Mouse (Mus musculus): ENCODE measurements at regions not wholly inside any gene's neighbourhood (a gene's known extent, or its start where the extent isn't known, plus 50 kb on each side); places are given as distances from the start of the nearest gene placed in this dataset.

GRCm38 (mm10) chr12:45745697-45746096, 671.2 kb upstream of the Stxbp6 start:
- DNase-seq: no peak

- DNase-seq: no peak
These were observed 670.1 kb upstream of the Stxbp6 start for GRCm38 (mm10) chr12:45744619-45745018.

- no peak for DNase-seq
These were observed 659.2 kb upstream of the Stxbp6 start for GRCm38 (mm10) chr12:45733661-45734060.

GRCm38 (mm10) chr12:45724565-45725370, 650.3 kb upstream of the Stxbp6 start:
- DNase-seq: no peak

GRCm38 (mm10) chr12:45711351-45711750, 636.8 kb upstream of the Stxbp6 start:
- no peak for DNase-seq

- no peak for DNase-seq
These were observed 636.3 kb upstream of the Stxbp6 start for GRCm38 (mm10) chr12:45710766-45711165.

- no peak for DNase-seq
These were observed 614.8 kb upstream of the Stxbp6 start for GRCm38 (mm10) chr12:45689291-45689690.

- no peak for DNase-seq
These were observed 612.3 kb upstream of the Stxbp6 start for GRCm38 (mm10) chr12:45686765-45687164.

GRCm38 (mm10) chr12:45672361-45672760, 597.9 kb upstream of the Stxbp6 start:
- no peak for DNase-seq

- DNase-seq: no peak
These were observed 597.0 kb upstream of the Stxbp6 start for GRCm38 (mm10) chr12:45671554-45671948.

- DNase-seq: no peak
These were observed 596.5 kb upstream of the Stxbp6 start for GRCm38 (mm10) chr12:45670874-45671553.

- DNase-seq: no peak
These were observed 595.9 kb upstream of the Stxbp6 start for GRCm38 (mm10) chr12:45670246-45670873.

GRCm38 (mm10) chr12:45659612-45660011, 585.1 kb upstream of the Stxbp6 start:
- no peak for DNase-seq

- DNase-seq: no peak
These were observed 582.1 kb upstream of the Stxbp6 start for GRCm38 (mm10) chr12:45656574-45656973.

- no peak for DNase-seq
These were observed 574.1 kb upstream of the Stxbp6 start for GRCm38 (mm10) chr12:45648654-45649053.

- no peak for DNase-seq
These were observed 569.7 kb upstream of the Stxbp6 start for GRCm38 (mm10) chr12:45644180-45644579.

GRCm38 (mm10) chr12:45622830-45623229, 548.3 kb upstream of the Stxbp6 start:
- no peak for DNase-seq

- DNase-seq: no peak
These were observed 545.5 kb upstream of the Stxbp6 start for GRCm38 (mm10) chr12:45620056-45620455.

- DNase-seq: no peak
These were observed 540.1 kb upstream of the Stxbp6 start for GRCm38 (mm10) chr12:45614509-45615150.

- no peak for DNase-seq
These were observed 539.6 kb upstream of the Stxbp6 start for GRCm38 (mm10) chr12:45614074-45614473.

- no peak for DNase-seq
These were observed 524.9 kb upstream of the Stxbp6 start for GRCm38 (mm10) chr12:45599443-45599842.

- no peak for DNase-seq
These were observed 523.5 kb upstream of the Stxbp6 start for GRCm38 (mm10) chr12:45597904-45598570.

GRCm38 (mm10) chr12:45594689-45595088, 520.2 kb upstream of the Stxbp6 start:
- no peak for DNase-seq

Measured in lung, postnatal 10 days (tissue).